Mouse (Mus musculus) bone marrow, adult 2 months (tissue): Measurements from ENCODE around the gene Zkscan7. TPM values are rescaled to one million over a fixed set of nuclear protein-coding genes. Genes with fewer than 3 reads are reported as not detected.

Experiments
- H3K27ac ChIP-seq: fragments of 200-500 bp; 2 replicates; pipeline ENCODE4 v1.5.1; 2012; ENCODE audit warnings: low read depth, mild to moderate bottlenecking, control low read depth, inconsistent platforms, low read length; ENCODE audit not compliant: control insufficient read depth, poor library complexity, insufficient read depth
- H3K4me1 ChIP-seq: fragments of 200-500 bp; 2 replicates; pipeline ENCODE4 v1.6.1; 2011; ENCODE audit warnings: low read length; ENCODE audit not compliant: control insufficient read depth, insufficient read depth
- H3K4me3 ChIP-seq: fragments of 200-500 bp; replicated peaks from 2 replicates; pipeline ENCODE3; 2011; ENCODE audit warnings: mild to moderate bottlenecking, low read depth, low read length, control low read depth; ENCODE audit not compliant: control insufficient read depth
- CTCF ChIP-seq: fragments of 200-500 bp; IDR thresholded peaks from 2 replicates; pipeline ENCODE4 v1.5.1; 2011; ENCODE audit warnings: low read length, control low read depth; ENCODE audit not compliant: control insufficient read depth, insufficient read depth
- POLR2A ChIP-seq: fragments of 200-500 bp; IDR thresholded peaks from 2 replicates; pipeline ENCODE4 v1.6.1; 2011; ENCODE audit warnings: low read depth, mild to moderate bottlenecking, control low read depth, low read length, borderline replicate concordance; ENCODE audit not compliant: control insufficient read depth
- whole genome bisulfite sequencing: fragments of 180-500 bp; shearing (Covaris S2); methylation state at CpG from one replicate; pipeline ENCODE4 v1.1.7; 2018; 5-methylcytosine and 5-hydroxymethylcytosine counted together
- polyA plus RNA-seq: library from polyadenylated mRNA; stranded (reverse); fragments of >200 nt; gene quantifications from 2 replicates; pipeline ENCODE4 v1.2.4, GENCODE M21; 2011; ENCODE audit warnings: low replicate concordance; ENCODE audit not compliant: missing spikeins, insufficient read depth, insufficient read length

Gene Zkscan7
- polyA plus RNA-seq, 1 experiment: 1.5 TPM

GRCm38 (mm10) chr9:122855617-122856016 is 29.9 kb upstream of the Zkscan7 start:
- no peaks in the 10 kb centered on the region for H3K4me1 ChIP-seq
- no peak overlapping the region for H3K27ac ChIP-seq
- no peak overlapping the region for H3K4me3 ChIP-seq
- WGBS: 93% methylated on average over 4 of the region's 4 CpGs
- TF ChIP-seq POLR2A (no peak), CTCF (no peak)

GRCm38 (mm10) chr9:122856716-122857115 is 28.8 kb upstream of the Zkscan7 start:
- H3K27ac ChIP-seq: no peak overlapping the region
- 97% methylated on average over 3 of the region's 3 CpGs for WGBS
- TF ChIP-seq POLR2A (no peak), CTCF (no peak)
- no peak overlapping the region for H3K4me3 ChIP-seq
- H3K4me1 ChIP-seq: no peaks in the 10 kb centered on the region

- Histone ChIP-seq H3K27ac (no peak overlapping the region; the same call in 1 of the 2 replicates), H3K4me3 (no peak overlapping the region), H3K4me1 (no peaks in the 10 kb centered on the region)
- no peak for TF ChIP-seq CTCF
Measured at GRCm38 (mm10) chr9:122860752-122861151, 24.7 kb upstream of the Zkscan7 start.

GRCm38 (mm10) chr9:122863731-122864130 is 21.8 kb upstream of the Zkscan7 start:
- TF ChIP-seq POLR2A (no peak), CTCF (no peak)

GRCm38 (mm10) chr9:122864848-122865247 is 20.6 kb upstream of the Zkscan7 start:
- TF ChIP-seq CTCF (no peak), POLR2A (no peak)
- Histone ChIP-seq H3K4me1 (no peaks in the 10 kb centered on the region), H3K27ac (no peak overlapping the region), H3K4me3 (peak overlapping the region; percentile 55)
- WGBS: 57% methylated on average over 3 of the region's 3 CpGs

More at GRCm38 (mm10) chr9:122863731-122864130, 21.8 kb upstream of the Zkscan7 start:
- WGBS: 84% methylated on average over 2 of the region's 2 CpGs
- Histone ChIP-seq H3K4me1 (no peaks in the 10 kb centered on the region), H3K4me3 (no peak overlapping the region), H3K27ac (no peak overlapping the region)

- H3K27ac ChIP-seq: peak within 1 kb of the TSS; percentile 87
- 2% methylated on average over 34 of the region's 34 CpGs for WGBS
- no peak for TF ChIP-seq CTCF
- peak; percentile 57; the same call in 1 of the 2 replicates for TF ChIP-seq POLR2A
- H3K4me1 ChIP-seq: no peaks in the 10 kb centered on the region
- H3K4me3 ChIP-seq: peak within 1 kb of the TSS; percentile 98
Measured at GRCm38 (mm10) chr9:122865697-122866166, 19.8 kb upstream of the Zkscan7 start, which contains the start of gene Zfp445. Gene Zfp445, minus strand, starts transcription at chr9:122866006.

GRCm38 (mm10) chr9:122866192-122866591 is 19.3 kb upstream of the Zkscan7 start:
- WGBS: 77% methylated on average over 4 of the region's 4 CpGs
- TF ChIP-seq POLR2A (no peak), CTCF (no peak)
- Histone ChIP-seq H3K4me1 (no peaks in the 10 kb centered on the region), H3K4me3 (no peak overlapping the region), H3K27ac (no peak overlapping the region)

- TF ChIP-seq POLR2A (no peak), CTCF (no peak)
- no peaks in the 10 kb centered on the region for H3K4me1 ChIP-seq
- 88% methylated on average over 4 of the region's 4 CpGs for WGBS
- no peak overlapping the region for H3K27ac ChIP-seq
- no peak overlapping the region for H3K4me3 ChIP-seq
Measured at GRCm38 (mm10) chr9:122872595-122872994, 12.9 kb upstream of the Zkscan7 start.

- Histone ChIP-seq H3K4me1 (no peaks in the 10 kb centered on the region), H3K4me3 (no peak overlapping the region), H3K27ac (no peak overlapping the region)
- TF ChIP-seq POLR2A (no peak), CTCF (no peak)
- 64% methylated on average over 1 of the region's 1 CpGs for WGBS
Measured at GRCm38 (mm10) chr9:122874653-122875052, 10.8 kb upstream of the Zkscan7 start.
